Mouse (Mus musculus): ENCODE data around the gene 4933424G06Rik. TPM values are rescaled to one million over a fixed set of nuclear protein-coding genes. Genes with fewer than 3 reads are reported as not detected.

4933424G06Rik gene
- polyA plus RNA-seq, 1 experiment from 2014 or later: not detected

DNA sequence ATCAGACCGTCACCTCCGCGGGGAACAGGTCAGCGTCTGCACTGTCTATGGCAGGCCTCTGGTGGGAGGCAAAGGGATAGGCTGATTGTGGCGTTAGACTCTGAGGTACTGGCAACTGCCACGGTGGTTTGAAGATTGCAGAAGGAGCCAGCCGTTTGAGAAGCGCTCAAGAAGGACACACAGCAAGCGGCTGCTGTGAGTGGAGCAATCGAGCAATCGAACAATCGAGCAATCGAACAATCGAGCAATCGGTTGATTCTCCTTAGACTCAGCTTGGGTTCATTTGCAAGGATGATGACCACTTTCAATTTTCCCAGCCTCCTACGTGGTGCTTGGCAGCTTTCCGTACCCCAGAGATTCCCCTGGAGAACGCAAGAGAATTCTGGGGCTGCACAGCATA is 49.1 kb downstream of the 4933424G06Rik start:
- Histone ChIP-seq H3K4me3 (ENCODE audit: low read length) (no peak overlapping the region), H3K27ac (ENCODE audit: low read length) (no peak overlapping the region), H3K4me2 (ENCODE audit: low read depth, low read length) (no peak overlapping the region), H3K9me3 (replicated peaks; ENCODE audit: control insufficient read depth, low read length) (no peaks in the 10 kb centered on the region), H3K27me3 (ENCODE audit: control insufficient read depth, insufficient read depth, low read length) (no peaks in the 10 kb centered on the region), H3K36me3 (ENCODE audit: control insufficient read depth, insufficient read depth) (no peaks in the 10 kb centered on the region), H3K9ac (ENCODE audit: low read length) (no peak overlapping the region), H3K4me1 (ENCODE audit: control insufficient read depth, insufficient read depth, low read length) (no peaks in the 10 kb centered on the region)
- 83% methylated on average over 18 of the region's 18 CpGs for WGBS
- no peak for ATAC-seq (replicated peaks; ENCODE audit: extremely low read depth, insufficient read depth, low FRiP score)

- Histone ChIP-seq H3K9me3 (replicated peaks; ENCODE audit: control insufficient read depth, low read length) (no peaks in the 10 kb centered on the region), H3K27me3 (ENCODE audit: control insufficient read depth, insufficient read depth, low read length) (no peaks in the 10 kb centered on the region), H3K4me1 (ENCODE audit: control insufficient read depth, insufficient read depth, low read length) (no peaks in the 10 kb centered on the region), H3K27ac (ENCODE audit: low read length) (no peak overlapping the region), H3K9ac (ENCODE audit: low read length) (no peak overlapping the region), H3K4me3 (ENCODE audit: low read length) (no peak overlapping the region), H3K4me2 (ENCODE audit: low read depth, low read length) (no peak overlapping the region), H3K36me3 (ENCODE audit: control insufficient read depth, insufficient read depth) (no peaks in the 10 kb centered on the region)
- 75% methylated on average over 9 of the region's 9 CpGs for WGBS
- no peak for ATAC-seq (replicated peaks; ENCODE audit: extremely low read depth, insufficient read depth, low FRiP score)
Measured at GRCm38 (mm10) chr1:36760401-36760800, 50.5 kb downstream of the 4933424G06Rik start.

DNA sequence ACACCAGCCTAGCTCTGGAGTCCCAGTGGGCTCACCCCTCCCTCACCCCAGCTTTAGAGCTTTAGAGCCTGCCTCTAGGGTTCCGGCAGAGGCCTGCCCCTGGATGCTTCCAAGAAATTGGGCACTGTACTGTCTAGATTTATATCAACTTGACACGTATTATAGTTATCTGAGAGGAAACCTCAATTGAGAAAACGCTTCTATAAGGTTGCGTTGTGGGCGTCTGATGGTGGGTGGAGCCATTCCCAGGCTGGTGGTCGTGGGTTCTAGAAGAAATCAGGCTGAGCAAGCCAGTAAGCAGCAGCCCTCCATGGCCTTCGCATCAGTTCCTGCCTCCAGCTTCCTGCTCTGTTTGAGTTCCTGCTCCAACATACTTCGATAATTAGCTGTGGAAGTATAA is 51.1 kb downstream of the 4933424G06Rik start:
- Histone ChIP-seq H3K9ac (ENCODE audit: low read length) (no peak overlapping the region), H3K36me3 (ENCODE audit: control insufficient read depth, insufficient read depth) (no peaks in the 10 kb centered on the region), H3K4me1 (ENCODE audit: control insufficient read depth, insufficient read depth, low read length) (no peaks in the 10 kb centered on the region), H3K9me3 (replicated peaks; ENCODE audit: control insufficient read depth, low read length) (no peaks in the 10 kb centered on the region), H3K27me3 (ENCODE audit: control insufficient read depth, insufficient read depth, low read length) (no peaks in the 10 kb centered on the region), H3K4me3 (ENCODE audit: low read length) (no peak overlapping the region), H3K27ac (ENCODE audit: low read length) (no peak overlapping the region), H3K4me2 (ENCODE audit: low read depth, low read length) (no peak overlapping the region)
- ATAC-seq (replicated peaks; ENCODE audit: extremely low read depth, insufficient read depth, low FRiP score): no peak
- 84% methylated on average over 8 of the region's 8 CpGs for WGBS

DNA sequence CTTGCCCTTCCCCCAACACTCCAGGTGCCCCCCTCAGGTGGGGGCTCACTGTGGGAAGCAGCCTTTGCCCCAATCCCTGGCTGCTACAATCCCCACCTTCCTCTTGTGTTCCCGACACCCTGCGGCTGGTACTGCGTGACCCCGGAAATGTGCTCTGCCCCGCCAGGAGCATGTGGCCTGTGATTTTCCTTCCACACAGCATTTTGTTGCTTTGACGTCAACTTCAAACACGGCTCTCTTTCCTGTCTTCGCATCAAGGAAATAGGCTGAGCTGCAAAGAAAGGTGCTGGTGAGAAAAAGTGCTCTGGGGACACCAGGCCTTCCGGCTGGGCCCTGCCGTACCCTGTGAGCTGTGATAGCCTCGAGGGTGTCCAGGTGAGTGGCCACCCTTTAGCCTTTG is 51.6 kb downstream of the 4933424G06Rik start, which contains the start of gene Zap70:
TSS of gene Zap70 (plus strand) at position 231 of the 400 bp plus-strand sequence.
- Histone ChIP-seq H3K27me3 (ENCODE audit: control insufficient read depth, insufficient read depth, low read length) (no peaks in the 10 kb centered on the region), H3K4me1 (ENCODE audit: control insufficient read depth, insufficient read depth, low read length) (no peaks in the 10 kb centered on the region), H3K4me2 (ENCODE audit: low read depth, low read length) (peak within 1 kb of the TSS; percentile 14), H3K9me3 (replicated peaks; ENCODE audit: control insufficient read depth, low read length) (no peaks in the 10 kb centered on the region), H3K9ac (ENCODE audit: low read length) (0 out of 2 replicates have a peak within 1 kb of the TSS, but pooled peaks have one; percentile 4), H3K27ac (ENCODE audit: low read length) (no peak within 1 kb of the TSS; the same call in 1 of the 2 replicates), H3K36me3 (ENCODE audit: control insufficient read depth, insufficient read depth) (no peaks in the 10 kb centered on the region), H3K4me3 (ENCODE audit: low read length) (peak within 1 kb of the TSS; percentile 9; the same call in 1 of the 2 replicates)
- ATAC-seq (replicated peaks; ENCODE audit: extremely low read depth, insufficient read depth, low FRiP score): no peak
- 75% methylated on average over 11 of the region's 11 CpGs for WGBS

DNA sequence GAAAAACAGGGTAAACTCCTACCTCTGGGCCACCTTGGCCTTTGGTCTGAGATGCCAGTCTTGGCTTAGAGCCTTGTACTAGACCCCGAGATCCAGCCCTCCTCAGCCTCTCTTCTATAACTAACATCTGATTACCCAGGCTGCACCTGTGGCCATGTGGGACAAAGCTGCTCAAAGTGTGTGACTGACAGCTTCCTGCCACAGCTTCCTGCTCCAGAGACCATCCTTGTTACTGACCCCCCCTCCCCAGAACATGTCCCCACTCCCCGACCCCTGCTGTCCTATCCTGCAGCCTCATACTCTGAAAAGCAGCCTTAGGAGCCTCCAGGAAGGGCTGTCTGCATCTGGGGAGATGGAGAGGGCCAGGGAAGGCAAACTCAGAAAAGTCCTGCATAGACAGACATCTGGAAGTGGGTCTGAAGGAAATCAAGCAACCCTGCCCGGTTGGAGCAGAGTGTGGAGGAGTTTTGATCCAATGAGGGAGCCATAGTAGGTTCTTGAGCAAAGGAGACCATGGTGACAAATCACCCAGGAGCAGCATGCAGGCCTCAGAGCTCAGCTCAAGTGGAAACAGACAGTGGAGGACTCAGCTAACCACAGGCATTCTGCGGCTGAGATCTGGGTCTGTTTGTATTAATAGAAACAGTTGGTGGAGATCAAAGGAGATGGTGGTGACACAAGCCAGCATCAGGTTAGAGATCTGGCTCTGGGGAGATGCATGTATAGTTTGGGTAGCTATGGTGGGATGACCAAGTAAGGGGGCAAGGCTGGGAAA is 56.7 kb downstream of the 4933424G06Rik start:
- 32% methylated on average over 4 of the region's 4 CpGs for whole genome bisulfite sequencing
- peak overlapping the region; percentile 70 for H3K27ac ChIP-seq (ENCODE audit: low read length)
- H3K9ac ChIP-seq (ENCODE audit: low read length): no peak overlapping the region
- no peaks in the 10 kb centered on the region for H3K9me3 ChIP-seq (replicated peaks; ENCODE audit: control insufficient read depth, low read length)
- no peaks in the 10 kb centered on the region for H3K4me1 ChIP-seq (ENCODE audit: control insufficient read depth, insufficient read depth, low read length)
- H3K4me2 ChIP-seq (ENCODE audit: low read depth, low read length): no peak overlapping the region
- H3K27me3 ChIP-seq (ENCODE audit: control insufficient read depth, insufficient read depth, low read length): peaks cover 10% of the 10 kb centered on the region
- 0 out of 2 replicates have a peak, but pooled peaks have one; percentile 25 for ATAC-seq (replicated peaks; ENCODE audit: extremely low read depth, insufficient read depth, low FRiP score)
- H3K36me3 ChIP-seq (ENCODE audit: control insufficient read depth, insufficient read depth): no peaks in the 10 kb centered on the region
- no peak overlapping the region for H3K4me3 ChIP-seq (ENCODE audit: low read length)

DNA sequence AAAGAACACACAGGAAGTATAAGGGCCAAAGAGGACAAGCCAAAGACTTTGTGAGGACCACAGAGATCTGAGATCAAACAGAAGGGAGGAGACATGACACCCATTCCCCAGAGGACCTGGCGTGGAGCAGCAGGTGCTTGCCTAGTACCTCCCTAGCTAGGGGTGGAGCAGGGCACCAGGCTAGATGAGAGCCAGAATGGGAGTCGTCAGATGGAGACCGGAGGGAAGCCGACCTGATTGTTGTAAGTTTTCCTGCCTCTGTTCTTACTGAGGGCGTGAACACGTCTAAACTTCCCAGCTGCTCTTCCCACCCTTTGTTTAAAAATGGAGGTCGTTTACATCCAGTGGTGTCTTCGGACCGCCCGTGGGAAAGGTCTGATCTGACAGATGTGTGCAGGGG is 57.4 kb downstream of the 4933424G06Rik start:
- 39% methylated on average over 10 of the region's 10 CpGs for WGBS
- no peaks in the 10 kb centered on the region for H3K36me3 ChIP-seq (ENCODE audit: control insufficient read depth, insufficient read depth)
- no peaks in the 10 kb centered on the region for H3K9me3 ChIP-seq (replicated peaks; ENCODE audit: control insufficient read depth, low read length)
- peak; percentile 33; the same call in 1 of the 2 replicates for ATAC-seq (replicated peaks; ENCODE audit: extremely low read depth, insufficient read depth, low FRiP score)
- H3K27me3 ChIP-seq (ENCODE audit: control insufficient read depth, insufficient read depth, low read length): peaks cover 13% of the 10 kb centered on the region
- no peaks in the 10 kb centered on the region for H3K4me1 ChIP-seq (ENCODE audit: control insufficient read depth, insufficient read depth, low read length)
- no peak overlapping the region for H3K27ac ChIP-seq (ENCODE audit: low read length)
- peak overlapping the region; percentile 12; the same call in 1 of the 2 replicates for H3K4me2 ChIP-seq (ENCODE audit: low read depth, low read length)
- no peak overlapping the region for H3K4me3 ChIP-seq (ENCODE audit: low read length)
- no peak overlapping the region for H3K9ac ChIP-seq (ENCODE audit: low read length)

GRCm38 (mm10) chr1:36768786-36769185 is 58.8 kb downstream of the 4933424G06Rik start:
- Histone ChIP-seq H3K27ac (ENCODE audit: low read length) (no peak overlapping the region), H3K9ac (ENCODE audit: low read length) (no peak overlapping the region), H3K4me1 (ENCODE audit: control insufficient read depth, insufficient read depth, low read length) (no peaks in the 10 kb centered on the region), H3K9me3 (replicated peaks; ENCODE audit: control insufficient read depth, low read length) (0 out of 2 replicates have a peak, but pooled peaks cover under 1% of the 10 kb centered on the region), H3K4me3 (ENCODE audit: low read length) (no peak overlapping the region), H3K4me2 (ENCODE audit: low read depth, low read length) (no peak overlapping the region), H3K36me3 (ENCODE audit: control insufficient read depth, insufficient read depth) (no peaks in the 10 kb centered on the region), H3K27me3 (ENCODE audit: control insufficient read depth, insufficient read depth, low read length) (peaks cover 13% of the 10 kb centered on the region)
- no peak for ATAC-seq (replicated peaks; ENCODE audit: extremely low read depth, insufficient read depth, low FRiP score)
- WGBS: 66% methylated on average over 5 of the region's 5 CpGs

DNA sequence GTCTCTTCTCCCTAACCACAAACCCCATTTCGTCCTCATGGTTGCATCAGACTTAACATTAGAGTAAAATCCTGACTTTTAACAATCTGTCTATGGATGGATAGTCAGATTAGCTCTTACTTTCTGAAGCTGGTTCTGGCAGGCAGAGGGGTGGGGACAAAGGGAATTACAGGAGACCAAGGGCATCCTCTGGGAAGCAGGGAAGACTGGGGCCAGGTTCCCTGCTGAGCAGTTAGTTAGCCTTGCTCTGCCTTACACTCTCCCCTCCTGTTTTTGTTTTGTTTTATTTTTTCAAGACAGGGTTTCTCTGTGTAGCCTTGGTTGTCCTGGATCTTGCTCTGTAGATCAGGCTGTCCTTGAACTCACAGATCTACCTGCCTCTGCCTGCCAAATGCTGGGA is 60.0 kb downstream of the 4933424G06Rik start:
- Histone ChIP-seq H3K27me3 (ENCODE audit: control insufficient read depth, insufficient read depth, low read length) (peaks cover 13% of the 10 kb centered on the region), H3K4me1 (ENCODE audit: control insufficient read depth, insufficient read depth, low read length) (no peaks in the 10 kb centered on the region), H3K36me3 (ENCODE audit: control insufficient read depth, insufficient read depth) (no peaks in the 10 kb centered on the region), H3K9me3 (replicated peaks; ENCODE audit: control insufficient read depth, low read length) (0 out of 2 replicates have a peak, but pooled peaks cover 3% of the 10 kb centered on the region), H3K27ac (ENCODE audit: low read length) (no peak overlapping the region), H3K4me2 (ENCODE audit: low read depth, low read length) (no peak overlapping the region), H3K9ac (ENCODE audit: low read length) (no peak overlapping the region), H3K4me3 (ENCODE audit: low read length) (no peak overlapping the region)
- 84% methylated on average over 1 of the region's 1 CpGs for WGBS
- no peak for ATAC-seq (replicated peaks; ENCODE audit: extremely low read depth, insufficient read depth, low FRiP score)

DNA sequence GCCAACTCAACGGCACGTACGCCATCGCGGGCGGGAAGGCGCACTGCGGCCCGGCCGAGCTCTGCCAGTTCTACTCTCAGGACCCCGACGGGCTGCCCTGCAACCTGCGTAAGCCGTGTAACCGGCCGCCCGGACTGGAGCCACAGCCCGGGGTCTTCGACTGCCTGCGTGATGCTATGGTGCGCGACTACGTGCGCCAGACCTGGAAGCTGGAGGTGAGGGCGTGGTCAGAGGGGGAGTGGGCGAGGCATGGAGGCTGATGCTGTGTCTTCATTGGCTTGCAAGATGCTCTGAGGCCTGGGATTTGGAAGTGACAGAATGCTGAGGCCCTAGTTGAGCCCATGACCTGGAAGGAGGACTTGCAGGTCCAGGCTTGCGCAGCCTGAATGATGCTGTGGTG is 61.0 kb downstream of the 4933424G06Rik start:
- no peak overlapping the region for H3K9ac ChIP-seq (ENCODE audit: low read length)
- no peak for ATAC-seq (replicated peaks; ENCODE audit: extremely low read depth, insufficient read depth, low FRiP score)
- peaks cover 13% of the 10 kb centered on the region for H3K27me3 ChIP-seq (ENCODE audit: control insufficient read depth, insufficient read depth, low read length)
- 19% methylated on average over 27 of the region's 27 CpGs for WGBS
- peak overlapping the region; percentile 43 for H3K4me2 ChIP-seq (ENCODE audit: low read depth, low read length)
- H3K36me3 ChIP-seq (ENCODE audit: control insufficient read depth, insufficient read depth): no peaks in the 10 kb centered on the region
- no peak overlapping the region for H3K27ac ChIP-seq (ENCODE audit: low read length)
- H3K4me3 ChIP-seq (ENCODE audit: low read length): peak overlapping the region; percentile 20
- H3K4me1 ChIP-seq (ENCODE audit: control insufficient read depth, insufficient read depth, low read length): no peaks in the 10 kb centered on the region
- H3K9me3 ChIP-seq (replicated peaks; ENCODE audit: control insufficient read depth, low read length): peaks cover 8% of the 10 kb centered on the region
